Mouse (Mus musculus) heart, postnatal 0 days (tissue): ENCODE measurements at regions not wholly inside any gene's neighbourhood (a gene's known extent, or its start where the extent isn't known, plus 50 kb on each side); places are given as distances from the start of the nearest gene placed in this dataset.
"Not testable (repeated sequence)": the region's sequence is repeated elsewhere in the genome, so short reads cannot be mapped to it uniquely, and the experiment has no call there.

Source experiments
- CTCF ChIP-seq: IDR thresholded peaks from 2 replicates; pipeline ENCODE4 v1.5.1; 2016; ENCODE audit warnings: antibody characterized with exemption, control low read depth, low read depth
- EP300 ChIP-seq: IDR thresholded peaks from 2 replicates; pipeline ENCODE4 v1.6.1; 2016; ENCODE audit warnings: antibody characterized with exemption, low read depth

- TF ChIP-seq CTCF, EP300: not testable (repeated sequence)
These were observed 93.2 kb upstream of the Kcnmb2 start for GRCm38 (mm10) chr3:31809131-31809530.
